Mouse (Mus musculus): ENCODE results near the gene Ncapg2.

DNA sequence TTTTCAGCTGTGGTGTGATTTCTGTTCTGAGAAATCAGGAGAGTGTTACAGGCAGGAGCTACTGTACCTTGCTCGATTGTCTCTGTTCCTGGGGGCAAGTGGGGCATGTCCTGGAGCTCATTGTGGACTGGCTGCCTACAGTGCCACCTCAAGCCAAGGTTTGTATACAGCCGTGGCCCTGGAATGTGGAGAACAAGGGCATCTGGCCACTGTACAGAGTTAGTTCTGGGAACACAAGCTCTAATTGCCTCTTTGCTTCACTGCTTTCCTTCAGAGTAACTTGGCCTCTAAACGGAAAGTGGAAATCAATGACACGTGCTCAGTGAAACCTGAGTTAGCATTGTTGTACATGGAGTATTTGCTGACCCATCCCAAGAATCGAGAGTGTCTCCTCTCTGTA, 33.4 kb downstream of the Ncapg2 start:
- no peak for TF ChIP-seq CTCF (IDR thresholded peaks at IDR 0.05; ENCODE audit: extremely low read depth, insufficient read length, insufficient replicate concordance, low read depth, low read length)
- TF ChIP-seq POLR2A (IDR thresholded peaks at IDR 0.05; ENCODE audit: low read depth, low read length) = no peak
